Mouse (Mus musculus) forebrain, embryonic 11.5 days (tissue): ENCODE data around the gene 2310039H08Rik. TPM values are rescaled to one million over a fixed set of nuclear protein-coding genes. Genes with fewer than 3 reads are reported as not detected.

Experiments used
- ATAC-seq: fragments of 200-750 bp; cut with Nextera tagmentation; replicated peaks from 2 replicates; pipeline ENCODE4 v1.8.0; 2017; ENCODE audit warnings: moderate TSS enrichment; ENCODE audit not compliant: low FRiP score
- DNase-seq: peaks from one replicate; pipeline ENCODE4 v3.0.0-alpha.2; 2017; ENCODE audit warnings: low spot score
- H3K27ac ChIP-seq: fragments of 300-500 bp; sonication (generic); 2 replicates; pipeline ENCODE4 v1.5.1; 2014; ENCODE audit warnings: low read depth, low read length
- H3K27me3 ChIP-seq: fragments of 300-500 bp; sonication (generic); 2 replicates; pipeline ENCODE4 v1.6.1; 2014; ENCODE audit warnings: mild to moderate bottlenecking, low read length, mixed read lengths; ENCODE audit not compliant: control insufficient read depth, insufficient read depth
- H3K36me3 ChIP-seq: fragments of 300-500 bp; sonication (generic); 2 replicates; pipeline ENCODE4 v1.6.1; 2014; ENCODE audit warnings: mild to moderate bottlenecking, low read length, moderate library complexity, mixed read lengths; ENCODE audit not compliant: control insufficient read depth, insufficient read depth
- H3K4me1 ChIP-seq: fragments of 300-500 bp; sonication (generic); replicated peaks from 2 replicates; pipeline ENCODE4 v1.6.1; 2014; ENCODE audit warnings: low read length, mixed read lengths; ENCODE audit not compliant: control insufficient read depth, insufficient read depth
- H3K4me2 ChIP-seq: fragments of 300-500 bp; sonication (generic); 2 replicates; pipeline ENCODE4 v1.6.1; 2014; ENCODE audit warnings: low read depth, mild to moderate bottlenecking, low read length, moderate library complexity, mixed read lengths; ENCODE audit not compliant: severe bottlenecking
- H3K4me3 ChIP-seq: fragments of 300-500 bp; sonication (generic); 2 replicates; pipeline ENCODE4 v1.5.1; 2014; ENCODE audit warnings: low read depth, low read length
- H3K9ac ChIP-seq: fragments of 300-500 bp; sonication (generic); 2 replicates; pipeline ENCODE4 v1.6.1; 2014; ENCODE audit warnings: low read length
- H3K9me3 ChIP-seq: fragments of 300-500 bp; sonication (generic); 2 replicates; pipeline ENCODE4 v1.6.1; 2016; ENCODE audit warnings: low read length, mixed read lengths; ENCODE audit not compliant: control insufficient read depth
- WGBS: fragments of 180-500 bp; shearing (Covaris S2); extraction: QIAGEN DNeasy Blood & Tissue Kit; methylation state at CpG from one replicate; pipeline ENCODE4 v1.1.7; 2014; 5-methylcytosine and 5-hydroxymethylcytosine counted together
- polyA plus RNA-seq: library from polyadenylated mRNA; unstranded; fragments of >200 nt; fragmentation: Nextera tagmentation; extraction: Ambion mirVana; gene quantifications from 2 replicates; pipeline ENCODE4 v1.2.1, GENCODE M21; 2014

2310039H08Rik gene
- polyA plus RNA-seq, 1 experiment from 2014 or later = 57.5 TPM

GRCm38 (mm10) chr17:46808376-46808775 is 35.9 kb downstream of the 2310039H08Rik start:
- 93% methylated on average over 10 of the region's 10 CpGs for WGBS
- Histone ChIP-seq H3K36me3 (no peaks in the 10 kb centered on the region; the same call in 1 of the 2 replicates), H3K4me2 (no peak overlapping the region), H3K9me3 (no peaks in the 10 kb centered on the region), H3K27me3 (no peaks in the 10 kb centered on the region), H3K27ac (no peak overlapping the region), H3K4me3 (no peak overlapping the region), H3K9ac (no peak overlapping the region), H3K4me1 (no peaks in the 10 kb centered on the region)
- ATAC-seq (no peak), DNase-seq (no peak)

- H3K4me3 ChIP-seq = no peak overlapping the region
- H3K4me2 ChIP-seq = no peak overlapping the region
- H3K9ac ChIP-seq = no peak overlapping the region
- H3K9me3 ChIP-seq = no peaks in the 10 kb centered on the region
- 81% methylated on average over 6 of the region's 6 CpGs for WGBS
- no peaks in the 10 kb centered on the region for H3K27me3 ChIP-seq
- no peaks in the 10 kb centered on the region for H3K4me1 ChIP-seq
- H3K36me3 ChIP-seq = no peaks in the 10 kb centered on the region; the same call in 1 of the 2 replicates
- no peak for DNase-seq
- H3K27ac ChIP-seq = no peak overlapping the region
- ATAC-seq = no peak
Measured at GRCm38 (mm10) chr17:46809131-46809830, 36.8 kb downstream of the 2310039H08Rik start.

- Histone ChIP-seq H3K27ac (no peak overlapping the region), H3K4me2 (no peak overlapping the region), H3K4me1 (no peaks in the 10 kb centered on the region), H3K4me3 (no peak overlapping the region), H3K36me3 (no peaks in the 10 kb centered on the region; the same call in 1 of the 2 replicates), H3K27me3 (no peaks in the 10 kb centered on the region), H3K9ac (no peak overlapping the region), H3K9me3 (no peaks in the 10 kb centered on the region)
- WGBS = 88% methylated on average over 3 of the region's 3 CpGs
- ATAC-seq (no peak), DNase-seq (no peak)
Measured at GRCm38 (mm10) chr17:46810672-46811071, 38.2 kb downstream of the 2310039H08Rik start.

- H3K27ac ChIP-seq = no peak overlapping the region
- H3K4me3 ChIP-seq = no peak overlapping the region
- H3K4me1 ChIP-seq = no peaks in the 10 kb centered on the region
- no peaks in the 10 kb centered on the region; the same call in 1 of the 2 replicates for H3K36me3 ChIP-seq
- no peak for DNase-seq
- H3K27me3 ChIP-seq = no peaks in the 10 kb centered on the region
- 68% methylated on average over 1 of the region's 1 CpGs for WGBS
- no peak for ATAC-seq
- no peaks in the 10 kb centered on the region for H3K9me3 ChIP-seq
- no peak overlapping the region for H3K4me2 ChIP-seq
- no peak overlapping the region for H3K9ac ChIP-seq
Measured at GRCm38 (mm10) chr17:46812442-46812841, 40.0 kb downstream of the 2310039H08Rik start.

- DNase-seq (no peak), ATAC-seq (no peak)
- no peak overlapping the region for H3K4me2 ChIP-seq
- no peaks in the 10 kb centered on the region for H3K27me3 ChIP-seq
- no peaks in the 10 kb centered on the region for H3K9me3 ChIP-seq
- H3K4me3 ChIP-seq = no peak overlapping the region
- no peak overlapping the region for H3K9ac ChIP-seq
- WGBS = 83% methylated on average over 8 of the region's 8 CpGs
- H3K27ac ChIP-seq = no peak overlapping the region
- H3K4me1 ChIP-seq = no peaks in the 10 kb centered on the region
- no peaks in the 10 kb centered on the region; the same call in 1 of the 2 replicates for H3K36me3 ChIP-seq
Measured at GRCm38 (mm10) chr17:46813637-46814036, 41.2 kb downstream of the 2310039H08Rik start.

GRCm38 (mm10) chr17:46814497-46814896 is 42.1 kb downstream of the 2310039H08Rik start:
- Histone ChIP-seq H3K9me3 (no peaks in the 10 kb centered on the region), H3K4me2 (no peak overlapping the region), H3K36me3 (no peaks in the 10 kb centered on the region; the same call in 1 of the 2 replicates), H3K9ac (no peak overlapping the region), H3K4me3 (no peak overlapping the region), H3K27me3 (no peaks in the 10 kb centered on the region), H3K4me1 (no peaks in the 10 kb centered on the region), H3K27ac (no peak overlapping the region)
- WGBS = 91% methylated on average over 6 of the region's 6 CpGs
- DNase-seq = no peak
- no peak for ATAC-seq

GRCm38 (mm10) chr17:46816306-46816705 is 43.9 kb downstream of the 2310039H08Rik start:
- no peak for DNase-seq
- H3K9ac ChIP-seq = no peak overlapping the region
- no peaks in the 10 kb centered on the region for H3K4me1 ChIP-seq
- H3K4me3 ChIP-seq = no peak overlapping the region
- H3K36me3 ChIP-seq = no peaks in the 10 kb centered on the region; the same call in 1 of the 2 replicates
- WGBS = 71% methylated on average over 13 of the region's 13 CpGs
- no peaks in the 10 kb centered on the region for H3K9me3 ChIP-seq
- no peak overlapping the region for H3K27ac ChIP-seq
- H3K27me3 ChIP-seq = no peaks in the 10 kb centered on the region
- no peak for ATAC-seq
- no peak overlapping the region for H3K4me2 ChIP-seq

- Histone ChIP-seq H3K36me3 (no peaks in the 10 kb centered on the region), H3K4me2 (no peak overlapping the region)
- WGBS = 92% methylated on average over 12 of the region's 12 CpGs
Measured at GRCm38 (mm10) chr17:46817734-46818158, 45.3 kb downstream of the 2310039H08Rik start.

GRCm38 (mm10) chr17:46820628-46821027 is 48.2 kb downstream of the 2310039H08Rik start:
- Histone ChIP-seq H3K4me2 (no peak overlapping the region), H3K27ac (no peak overlapping the region), H3K27me3 (no peaks in the 10 kb centered on the region), H3K4me3 (no peak overlapping the region), H3K9ac (no peak overlapping the region), H3K4me1 (no peaks in the 10 kb centered on the region), H3K9me3 (no peaks in the 10 kb centered on the region), H3K36me3 (no peaks in the 10 kb centered on the region; the same call in 1 of the 2 replicates)
- 89% methylated on average over 7 of the region's 7 CpGs for WGBS
- no peak for ATAC-seq
- DNase-seq = no peak

More at GRCm38 (mm10) chr17:46817734-46818158, 45.3 kb downstream of the 2310039H08Rik start:
- Histone ChIP-seq H3K9ac (no peak overlapping the region), H3K27me3 (no peaks in the 10 kb centered on the region), H3K4me1 (no peaks in the 10 kb centered on the region), H3K27ac (no peak overlapping the region), H3K9me3 (no peaks in the 10 kb centered on the region), H3K4me3 (no peak overlapping the region)
- no peak for ATAC-seq
- DNase-seq = no peak
